Mouse (Mus musculus) erythroblast, embryonic 14.5 days (primary cell): Measurements from ENCODE around the gene Gnb1.

ENCODE experiments used
- GATA1 ChIP-seq: IDR thresholded peaks from 2 replicates; pipeline ENCODE4 v1.6.1; 2012; ENCODE audit warnings: low read length, inconsistent platforms, mixed read lengths
- TAL1 ChIP-seq: IDR thresholded peaks from 3 replicates; pipeline ENCODE4 v1.6.1; 2012; ENCODE audit warnings: low read length, inconsistent platforms, mixed read lengths

GRCm38 (mm10) chr4:155465607-155466006 lies 25.6 kb upstream of the Gnb1 start:
- TF ChIP-seq TAL1 (no peak), GATA1 (no peak)
